Mouse (Mus musculus) yolk sac, embryonic 10.5 days (tissue): ENCODE measurements around the gene Galnt10.
"Not testable (repeated sequence)": the region's sequence is repeated elsewhere in the genome, so short reads cannot be mapped to it uniquely, and the experiment has no call there.

Experiments used
- DNase-seq: peaks from one replicate; pipeline ENCODE4 v3.0.0-alpha.2; 2017; ENCODE audit warnings: low spot score

The Galnt10 gene

DNA sequence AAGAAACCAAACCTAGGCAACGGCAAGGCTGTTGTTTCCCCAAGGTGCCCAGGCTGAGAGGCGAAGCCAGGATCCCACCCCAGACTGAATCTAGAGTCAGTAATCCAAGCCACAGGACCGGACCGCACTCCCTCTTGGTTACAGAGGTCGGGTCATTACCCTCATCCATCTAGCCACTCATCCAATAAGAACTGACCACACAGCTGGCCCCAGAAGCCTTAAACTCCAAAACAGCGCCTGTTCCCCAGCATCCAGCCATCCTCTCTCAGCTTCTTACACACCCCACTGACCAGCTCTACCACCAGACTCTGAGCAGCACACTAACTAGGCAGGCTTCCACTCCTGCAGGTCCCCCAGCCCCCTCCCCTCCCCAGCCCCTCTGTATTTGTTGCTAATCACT lies 149.8 kb downstream of the Galnt10 start:
- DNase-seq: no peak

DNA sequence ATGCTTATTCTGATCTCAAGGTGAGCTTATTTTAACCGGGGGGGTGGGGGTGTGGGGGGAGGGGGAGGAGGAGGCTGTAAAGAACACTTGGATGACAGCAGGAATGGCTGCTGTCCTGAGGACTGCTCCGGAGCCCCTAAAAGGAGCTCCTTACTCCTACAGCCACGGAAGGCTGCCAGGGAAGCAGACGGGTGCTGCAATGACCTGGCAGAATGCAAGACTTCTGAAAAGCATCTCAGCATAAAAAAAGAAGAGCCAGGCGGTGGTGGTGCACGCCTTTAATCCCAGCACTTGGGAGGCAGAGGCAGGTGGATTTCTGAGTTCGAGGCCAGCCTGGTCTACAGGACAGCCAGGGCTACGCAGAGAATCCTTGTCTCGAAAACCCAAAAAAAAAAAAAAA lies 152.6 kb downstream of the Galnt10 start:
- no peak for DNase-seq

DNA sequence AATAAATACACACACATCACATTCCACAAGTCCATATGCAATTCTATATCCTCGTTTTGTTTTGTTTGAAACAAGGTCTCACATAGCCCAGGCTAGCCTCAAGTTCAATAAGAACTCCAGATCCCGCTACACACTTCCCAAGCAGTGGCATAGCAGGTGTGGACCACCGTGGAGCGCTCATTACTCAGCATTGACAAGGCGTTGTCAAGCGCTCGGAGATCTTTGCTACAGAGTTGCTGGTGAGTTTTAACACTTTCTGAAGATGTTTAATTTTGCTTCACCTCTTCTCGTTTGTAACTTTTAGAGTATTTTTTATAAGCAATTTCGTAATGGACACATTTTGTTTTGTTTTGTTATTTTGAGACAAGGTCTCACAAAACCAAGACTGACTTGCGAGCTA lies 154.2 kb downstream of the Galnt10 start:
- DNase-seq: no peak

DNA sequence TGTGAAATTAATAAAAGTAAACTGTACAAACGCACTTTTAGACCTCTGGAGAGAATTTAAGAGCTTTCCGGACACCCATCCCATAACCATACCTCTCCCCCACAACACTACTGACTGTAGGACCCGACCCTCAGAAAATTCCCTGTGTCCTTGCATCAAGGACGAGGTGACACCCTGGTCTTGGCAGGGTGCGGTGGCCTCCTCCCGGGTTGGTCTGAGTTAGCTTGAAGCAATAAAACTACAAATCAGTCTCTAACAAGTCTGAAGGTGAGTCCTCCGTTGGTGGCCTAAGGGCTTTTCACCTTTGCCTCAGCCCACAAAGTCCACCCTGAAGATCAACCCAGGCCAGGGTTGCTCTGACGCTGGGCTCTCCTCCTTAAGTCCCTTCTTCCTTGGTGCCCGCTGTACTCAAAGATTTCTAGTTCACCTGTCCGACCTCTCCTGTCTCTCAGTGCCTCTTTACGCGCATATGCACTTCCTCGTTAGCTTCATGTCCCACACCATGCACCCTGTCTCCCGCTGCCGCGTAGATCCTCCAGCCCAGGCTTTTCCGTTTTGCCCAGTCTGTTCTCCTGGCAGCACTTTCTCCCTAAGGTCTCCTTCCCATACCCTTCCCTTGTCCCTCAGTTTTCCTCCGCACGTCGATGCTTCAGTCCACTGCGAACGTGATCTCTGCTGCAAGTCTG lies 155.2 kb downstream of the Galnt10 start:
- no peak for DNase-seq

DNA sequence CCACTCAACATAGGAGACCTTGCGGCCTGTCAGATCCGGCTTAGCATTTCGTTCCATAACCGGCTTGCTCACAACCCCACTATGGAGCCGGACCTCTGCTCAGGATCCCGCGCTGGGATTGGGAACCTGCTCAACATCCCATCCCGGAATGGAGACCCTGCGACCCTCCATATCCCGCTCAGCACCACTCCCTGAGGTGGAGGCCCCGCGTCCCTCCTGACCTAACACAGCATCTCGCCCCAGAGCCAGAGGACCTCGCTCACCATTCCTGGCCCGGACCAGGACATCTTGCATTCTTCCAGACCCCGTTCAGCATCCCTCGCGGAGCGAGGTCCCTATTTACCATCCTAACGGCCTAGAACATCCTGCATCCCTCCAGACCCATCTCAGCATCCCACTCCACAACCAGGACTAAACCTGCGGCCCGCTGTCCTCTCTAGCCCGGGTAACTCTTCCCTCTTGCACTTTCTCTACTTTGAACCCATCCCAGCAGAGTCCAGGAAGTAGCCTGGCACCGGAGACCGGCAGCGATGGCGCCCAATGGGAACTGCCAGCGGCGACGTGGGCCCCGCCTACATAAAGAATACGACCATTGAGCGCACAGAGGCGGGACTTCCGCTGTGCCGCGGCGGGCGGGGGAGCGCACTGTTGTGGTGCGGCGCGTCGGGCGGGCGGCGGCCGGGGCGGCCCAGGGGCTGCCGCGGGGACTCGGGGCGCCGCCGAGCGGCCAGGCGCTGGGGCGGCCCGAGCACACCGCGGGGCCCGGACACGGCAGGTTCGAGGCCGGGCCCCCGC lies 155.9 kb downstream of the Galnt10 start, which contains the start of gene Sap30l:
Sap30l (plus strand) TSS at position 667 of the 795 bp plus-strand sequence.
- DNase-seq: peak; percentile 96

DNA sequence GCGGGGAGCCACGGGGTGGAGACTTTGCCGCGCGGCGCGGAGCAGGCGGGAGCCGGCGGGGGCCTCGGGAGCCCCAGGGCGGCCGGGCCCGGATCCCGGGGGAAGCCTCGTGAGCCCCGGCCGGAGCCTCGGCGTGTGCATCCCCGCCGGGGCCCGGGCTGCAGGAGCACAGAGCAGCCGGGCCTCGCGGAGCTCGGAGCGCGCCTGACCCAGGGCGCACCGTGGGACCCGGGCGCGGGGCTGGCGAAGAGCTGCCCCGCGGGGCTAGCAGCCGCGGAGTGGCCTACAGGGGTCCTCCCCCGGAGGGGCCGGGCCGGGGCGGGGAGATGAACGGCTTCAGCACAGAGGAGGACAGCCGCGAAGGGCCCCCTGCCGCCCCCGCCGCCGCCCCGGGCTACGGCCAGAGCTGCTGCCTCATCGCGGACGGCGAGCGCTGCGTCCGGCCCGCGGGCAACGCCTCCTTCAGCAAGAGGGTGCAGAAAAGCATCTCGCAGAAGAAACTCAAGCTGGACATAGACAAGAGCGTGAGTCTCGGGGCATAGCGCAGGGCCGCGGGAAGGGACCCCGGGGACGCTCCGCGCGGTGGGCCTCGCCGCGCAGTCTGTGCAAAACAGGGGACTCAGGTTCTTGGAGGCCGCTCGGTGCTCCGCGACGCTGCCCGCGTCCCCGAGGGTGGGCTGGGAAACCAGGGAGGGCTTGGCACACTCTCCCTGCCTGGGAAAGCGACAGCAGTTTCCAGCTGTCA lies 156.7 kb downstream of the Galnt10 start:
- peak; percentile 72 for DNase-seq

DNA sequence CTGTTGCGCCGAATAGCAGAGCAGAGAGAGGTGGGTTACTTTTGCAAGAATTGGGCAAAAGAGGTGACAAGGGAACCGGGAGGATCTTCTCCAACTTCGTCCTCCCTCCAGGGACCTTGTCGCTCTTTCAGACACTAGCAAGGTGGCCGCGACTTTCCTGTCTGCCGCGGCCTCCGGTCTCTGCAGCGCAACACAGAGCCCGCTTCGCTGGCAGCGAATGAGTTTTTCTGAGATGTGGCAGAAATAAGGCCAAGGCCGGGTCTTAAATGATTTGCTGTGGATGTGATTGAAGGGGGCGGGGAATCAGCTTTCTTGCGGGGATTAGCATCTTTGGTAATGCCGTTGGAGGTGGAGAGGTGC lies 157.2 kb downstream of the Galnt10 start:
- DNase-seq: no peak

DNA sequence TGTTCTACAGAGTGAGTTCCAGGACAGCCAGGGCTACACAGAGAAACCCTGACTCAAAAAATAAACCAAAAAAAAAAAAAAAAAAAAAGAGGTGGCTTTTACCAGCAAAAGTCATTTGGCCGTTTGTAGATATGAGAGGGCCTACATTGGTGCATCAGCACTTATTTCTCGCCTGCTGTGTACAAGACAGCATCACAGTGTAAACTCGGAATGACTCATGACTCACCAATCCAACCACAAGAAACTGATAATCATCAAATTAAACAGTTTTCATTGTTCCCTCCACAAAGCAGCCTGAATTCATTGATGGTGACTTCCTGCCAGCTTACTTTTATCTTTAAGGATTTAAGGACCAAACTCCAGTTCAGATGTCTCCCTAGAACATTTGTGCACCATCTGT lies 159.8 kb downstream of the Galnt10 start:
- no peak for DNase-seq

DNA sequence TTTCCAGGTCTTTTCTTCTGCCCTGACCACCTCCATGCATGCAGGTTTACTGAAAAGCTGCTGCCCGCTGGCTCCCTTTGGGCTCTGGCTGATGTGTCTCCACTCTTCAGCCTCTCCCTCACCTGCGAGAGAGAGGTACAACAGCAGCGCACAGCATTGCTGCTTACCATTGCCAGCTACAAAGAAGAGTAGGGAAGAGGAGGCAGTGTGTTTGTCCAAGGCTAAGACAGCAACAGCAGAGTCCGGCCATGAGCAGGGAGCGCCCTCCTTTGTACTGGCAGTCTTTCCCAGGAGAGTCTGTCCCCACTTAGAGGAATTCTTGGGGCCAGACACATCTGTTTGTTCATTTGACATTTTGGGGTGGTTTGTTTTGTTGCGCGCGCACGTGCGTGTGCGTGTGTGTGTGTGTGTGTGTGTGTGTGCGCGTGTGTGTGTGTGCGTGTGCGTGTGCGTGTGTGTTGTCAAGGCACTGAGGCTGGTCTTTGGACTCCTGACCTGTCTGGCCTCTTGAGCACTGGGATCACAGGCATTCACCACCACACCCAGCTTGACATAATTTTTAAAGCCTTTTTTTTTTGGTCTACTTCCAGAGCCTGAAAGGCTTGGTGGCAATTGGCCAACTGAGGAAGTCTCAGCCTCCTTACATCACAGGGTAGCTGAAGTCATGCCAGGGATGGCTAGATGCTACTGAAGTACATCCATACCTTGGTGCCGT lies 163.9 kb downstream of the Galnt10 start:
- no peak for DNase-seq

DNA sequence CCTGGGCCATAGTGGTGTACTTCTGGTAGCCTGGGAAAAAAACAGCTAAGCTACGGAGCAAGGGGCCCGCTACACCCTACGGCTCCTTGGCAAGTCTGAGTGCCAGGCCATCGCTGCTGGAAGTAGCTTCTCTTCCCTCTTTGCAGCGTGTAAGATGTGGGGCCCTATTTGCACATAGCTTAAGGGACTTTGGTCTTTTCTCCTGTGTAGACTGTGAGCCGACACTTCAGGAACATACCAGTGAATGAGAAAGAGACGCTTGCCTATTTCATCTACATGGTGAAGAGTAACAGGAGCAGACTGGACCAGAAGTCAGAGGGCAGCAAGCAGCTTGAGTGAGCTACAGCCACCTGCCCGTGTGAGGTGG lies 164.5 kb downstream of the Galnt10 start:
- DNase-seq: no peak

DNA sequence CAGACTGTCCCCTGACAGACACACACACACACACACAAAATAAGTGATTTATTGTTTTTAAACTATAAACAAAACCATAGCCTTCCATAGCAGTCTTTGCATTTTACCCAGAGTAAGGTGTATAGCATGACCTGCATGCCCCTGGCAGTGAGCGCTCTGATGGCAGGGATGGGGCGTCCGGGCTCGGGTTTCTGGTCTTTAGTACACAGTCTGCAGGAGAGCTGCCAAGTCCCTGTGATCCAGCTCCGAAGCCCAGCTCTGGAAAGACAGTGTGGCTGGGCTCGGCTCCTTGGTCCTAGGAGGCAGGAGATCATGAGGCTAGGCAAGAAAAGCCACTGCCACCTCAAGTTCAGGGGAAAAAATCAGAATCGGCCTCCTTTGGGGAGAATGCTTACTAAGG lies 165.8 kb downstream of the Galnt10 start:
- DNase-seq: no peak

DNA sequence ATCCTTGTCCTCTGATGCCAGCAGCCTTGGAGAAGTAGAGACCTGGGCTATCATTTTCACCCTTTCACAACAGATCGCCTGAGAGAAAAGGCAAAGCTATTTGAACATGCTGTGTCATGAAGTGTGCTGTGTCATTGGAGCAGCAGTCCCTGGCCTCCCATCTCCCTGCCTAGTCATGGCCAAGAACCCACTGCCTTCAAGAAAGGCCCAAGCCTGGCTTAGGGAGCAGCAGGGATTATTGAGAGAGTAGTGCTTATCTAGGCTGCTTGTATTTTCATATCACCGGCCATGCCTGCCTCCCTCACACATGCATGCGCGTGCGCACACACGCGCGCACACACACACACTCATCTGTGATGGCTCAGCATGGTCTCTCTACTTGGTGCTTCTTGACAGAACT lies 167.0 kb downstream of the Galnt10 start:
- DNase-seq: no peak

DNA sequence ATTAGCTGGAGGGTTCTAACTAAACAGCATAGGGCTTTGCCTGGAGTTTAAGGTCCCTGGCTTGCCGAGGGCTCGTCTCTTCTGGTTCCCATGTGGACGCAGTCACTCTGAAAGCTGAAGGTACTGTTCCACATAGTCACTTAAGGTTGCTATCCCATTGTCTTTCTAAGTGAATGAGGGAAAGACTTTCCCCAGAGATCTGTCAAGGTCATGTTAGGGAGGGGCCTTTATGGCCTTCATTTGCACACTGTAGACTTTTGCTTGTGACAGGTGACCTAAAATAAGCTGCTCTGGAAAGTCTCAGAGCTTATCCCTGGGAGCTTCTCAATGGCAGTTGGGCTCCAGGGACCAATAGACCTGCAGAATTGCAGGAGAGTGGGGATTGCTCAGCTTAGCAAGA lies 168.4 kb downstream of the Galnt10 start:
- DNase-seq: no peak

DNA sequence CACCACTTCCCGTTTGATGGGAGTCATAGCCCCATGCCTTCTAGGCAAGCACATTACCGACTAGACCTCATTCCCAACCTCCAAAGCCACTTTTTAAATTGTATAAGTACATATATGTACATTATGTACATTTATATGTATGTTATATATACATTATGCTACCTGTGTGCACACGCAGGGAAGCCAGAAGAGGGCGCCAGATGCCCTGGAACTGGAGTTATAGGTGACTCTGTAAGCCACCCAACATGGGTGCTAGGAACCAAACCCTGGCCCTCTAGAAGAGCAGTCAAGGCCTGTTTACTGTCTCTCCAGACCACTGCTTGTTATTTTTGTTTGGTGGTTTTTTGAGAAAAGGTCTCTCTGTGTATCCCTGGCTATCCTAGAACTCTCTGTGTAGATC lies 172.9 kb downstream of the Galnt10 start:
- DNase-seq: no peak

DNA sequence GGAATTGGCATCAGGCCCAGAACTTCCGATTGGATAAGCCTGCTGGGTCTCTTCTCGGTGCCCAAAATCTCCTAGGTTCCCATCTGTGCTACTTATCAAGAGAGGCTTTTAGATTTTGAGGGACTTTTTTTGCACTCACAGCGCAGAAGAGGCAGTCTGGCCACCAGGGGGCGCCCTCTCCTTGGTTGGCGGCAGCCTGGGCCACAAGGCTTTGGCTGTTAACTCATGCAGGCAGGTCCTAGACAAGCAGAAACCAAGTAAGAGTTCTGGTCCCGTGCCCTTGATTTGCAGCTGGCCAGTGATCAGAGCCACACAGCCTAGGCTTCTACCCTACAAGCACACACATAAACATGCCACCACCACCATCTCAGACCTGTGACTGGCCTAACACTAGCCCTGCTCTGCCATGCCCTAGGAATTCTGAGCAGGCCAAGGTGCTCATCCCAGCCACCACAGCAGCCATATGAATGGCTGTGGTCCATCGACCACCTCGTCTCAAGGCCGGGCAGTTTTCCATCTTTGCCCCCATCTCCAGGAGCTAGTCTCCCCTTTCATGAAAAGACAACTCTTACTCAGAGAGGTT lies 174.8 kb downstream of the Galnt10 start:
- DNase-seq: peak; percentile 65

DNA sequence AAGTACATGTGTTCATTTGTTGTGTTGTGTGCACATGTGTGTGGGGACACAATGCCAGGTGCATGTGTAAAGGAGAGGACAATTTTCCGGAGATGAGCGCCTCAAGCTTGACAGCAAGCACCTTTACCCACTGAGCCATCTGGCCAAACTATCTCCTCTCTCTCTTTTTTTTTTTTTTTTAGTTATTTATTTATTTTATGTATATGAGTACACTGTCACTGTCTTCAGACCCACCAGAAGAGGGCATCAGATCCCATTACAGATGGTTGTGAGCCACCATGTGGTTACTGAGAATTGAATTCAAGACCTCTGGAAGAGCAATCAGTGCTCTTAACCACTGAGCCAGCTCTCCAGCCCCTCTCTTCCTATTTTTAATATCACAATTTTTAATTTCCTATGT lies 177.9 kb downstream of the Galnt10 start:
- not testable (repeated sequence) for DNase-seq

DNA sequence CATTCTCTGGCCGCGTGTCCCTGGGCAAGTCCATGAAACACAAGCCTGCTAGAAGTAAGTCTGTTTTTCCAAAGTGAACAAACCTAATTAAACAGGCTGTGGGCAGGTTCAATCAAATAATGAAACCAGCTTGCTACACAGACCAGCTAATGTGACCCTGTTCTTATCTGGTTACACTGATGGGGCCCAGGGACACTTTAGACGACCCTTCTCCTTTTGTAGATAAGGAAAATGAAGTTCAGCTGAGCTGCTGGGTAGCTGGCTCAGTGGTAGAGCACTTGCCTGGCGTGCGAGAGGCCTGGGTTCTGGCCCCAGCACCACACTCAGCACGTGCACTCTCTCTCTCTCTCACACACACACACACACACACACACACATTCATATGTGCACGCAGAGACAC lies 178.5 kb downstream of the Galnt10 start:
- no peak for DNase-seq

DNA sequence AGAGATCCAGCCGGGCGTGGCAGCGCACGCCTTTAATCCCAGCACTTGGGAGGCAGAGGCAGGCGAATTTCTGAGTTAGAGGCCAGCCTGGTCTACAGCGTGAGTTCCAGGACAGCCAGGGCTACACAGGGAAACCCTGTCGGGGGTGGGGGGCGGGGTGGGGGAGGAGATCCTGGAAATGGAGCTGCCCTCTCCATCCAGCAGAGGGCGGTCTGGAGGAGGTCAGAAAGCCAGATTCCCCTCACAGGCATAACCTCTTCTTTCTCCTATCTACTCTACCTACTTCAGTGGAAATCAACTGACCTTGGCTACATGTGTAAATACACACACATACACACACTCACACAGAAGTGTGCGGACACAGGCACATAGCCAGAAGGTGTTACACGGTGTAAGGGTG lies 180.0 kb downstream of the Galnt10 start:
- peak; percentile 40 for DNase-seq

DNA sequence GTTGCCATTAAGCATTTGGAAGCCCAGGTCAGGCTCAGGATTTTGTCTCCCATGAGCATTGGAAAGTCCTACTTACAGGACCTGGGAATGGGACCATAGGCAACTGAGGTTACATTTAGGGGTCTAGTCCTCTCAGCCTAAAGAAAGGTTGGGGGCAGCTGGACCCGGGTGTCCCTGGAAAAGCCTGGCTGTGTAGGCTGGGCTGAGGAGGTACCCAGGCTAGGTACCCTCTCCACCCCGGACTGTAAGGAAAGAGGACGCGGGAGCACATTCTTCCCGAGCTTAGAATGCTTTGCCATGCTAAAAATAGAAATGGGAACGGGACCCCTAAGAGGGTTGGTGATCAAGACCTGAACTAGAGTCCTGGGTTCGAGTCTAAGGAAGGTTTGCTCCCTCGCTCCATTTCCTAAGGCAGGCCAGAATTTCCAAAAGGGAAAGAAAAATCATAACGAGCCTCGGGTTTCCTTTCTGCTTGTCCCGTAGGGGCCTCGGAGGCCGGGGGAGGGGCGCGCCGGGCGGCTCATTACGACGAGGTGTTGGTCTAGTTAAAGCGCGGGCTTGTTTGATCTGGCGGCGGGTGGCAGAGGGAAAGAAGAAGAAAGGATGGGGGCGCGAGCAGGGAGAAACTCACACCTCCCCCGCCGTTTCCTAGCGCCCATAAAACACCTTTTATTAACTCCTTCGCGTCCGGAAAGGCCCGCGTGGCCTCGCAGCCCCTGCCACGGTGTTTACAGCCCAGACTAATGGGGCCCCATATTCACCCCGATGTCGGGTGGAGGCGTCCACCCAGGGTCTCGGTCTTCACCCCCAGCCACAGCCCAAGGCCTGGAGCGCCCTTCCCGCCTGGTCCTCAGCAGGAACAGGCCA lies 182.0 kb downstream of the Galnt10 start:
- peak; percentile 36 for DNase-seq

DNA sequence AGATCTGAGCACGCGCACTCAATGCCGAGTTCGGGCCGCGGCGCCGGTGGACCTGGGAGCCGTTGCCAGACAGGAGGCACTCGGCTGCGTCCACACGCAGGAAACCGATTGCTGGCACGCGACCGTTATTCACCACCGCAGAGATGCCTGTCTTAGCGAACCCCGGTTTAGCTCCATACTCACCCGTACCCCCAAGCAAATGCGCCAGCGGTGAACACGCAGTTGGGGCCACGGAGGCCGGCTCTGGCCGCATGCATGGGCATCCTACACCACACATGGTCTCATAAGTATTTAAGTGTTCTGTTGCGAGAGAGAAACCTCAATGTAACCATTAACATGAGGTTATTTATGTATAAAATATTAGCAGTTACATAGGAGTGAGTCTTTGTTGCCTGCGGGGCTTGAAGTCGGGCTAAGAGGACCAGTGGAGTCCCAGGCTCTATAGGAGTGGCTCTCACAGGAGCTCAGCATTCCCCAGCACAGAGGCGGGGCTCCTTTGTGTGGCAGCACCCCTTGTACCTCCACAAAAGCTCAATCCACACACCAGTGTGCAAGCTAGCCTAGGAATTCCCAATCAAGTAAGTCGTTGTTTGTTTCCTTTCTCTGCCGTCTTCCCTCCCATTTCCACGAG lies 182.8 kb downstream of the Galnt10 start:
- DNase-seq: no peak
